Mouse (Mus musculus) heart, embryonic 16.5 days (tissue): ENCODE measurements around the gene Atp1a3. TPM values are rescaled to one million over a fixed set of nuclear protein-coding genes. Genes with fewer than 3 reads are reported as not detected.

Experiments
- ATAC-seq: fragments of 200-750 bp; cut with Nextera tagmentation; replicated peaks from 2 replicates; pipeline ENCODE4 v1.8.0; 2017; ENCODE audit warnings: moderate number of reproducible peaks; ENCODE audit not compliant: insufficient read depth, low FRiP score; ENCODE audit errors: extremely low read depth
- H3K27ac ChIP-seq: fragments of 300-500 bp; sonication (generic); 2 replicates; pipeline ENCODE4 v1.5.1; 2014; ENCODE audit warnings: mild to moderate bottlenecking, low read length, control low read depth, moderate library complexity
- H3K27me3 ChIP-seq: fragments of 300-500 bp; sonication (generic); 2 replicates; pipeline ENCODE4 v1.6.1; 2014; ENCODE audit warnings: low read length, mixed read lengths; ENCODE audit not compliant: control insufficient read depth, insufficient read depth
- H3K36me3 ChIP-seq: fragments of 300-500 bp; sonication (generic); 2 replicates; pipeline ENCODE4 v1.6.1; 2014; ENCODE audit not compliant: control insufficient read depth, insufficient read depth
- H3K4me1 ChIP-seq: fragments of 300-500 bp; sonication (generic); 2 replicates; pipeline ENCODE4 v1.6.1; 2014; ENCODE audit warnings: low read length, mixed read lengths; ENCODE audit not compliant: control insufficient read depth, insufficient read depth
- H3K4me2 ChIP-seq: fragments of 300-500 bp; sonication (generic); 2 replicates; pipeline ENCODE4 v1.6.1; 2014; ENCODE audit warnings: low read depth, mild to moderate bottlenecking, control low read depth, low read length
- H3K4me3 ChIP-seq: fragments of 300-500 bp; sonication (generic); 2 replicates; pipeline ENCODE4 v1.5.1; 2014; ENCODE audit warnings: mild to moderate bottlenecking, control low read depth, low read length
- H3K9ac ChIP-seq: fragments of 300-500 bp; sonication (generic); 2 replicates; pipeline ENCODE4 v1.6.1; 2014; ENCODE audit warnings: low read length, control low read depth
- H3K9me3 ChIP-seq: fragments of 300-500 bp; sonication (generic); replicated peaks from 2 replicates; pipeline ENCODE4 v1.6.1; 2016; ENCODE audit warnings: low read length; ENCODE audit not compliant: control insufficient read depth
- whole genome bisulfite sequencing: fragments of 180-500 bp; shearing (Covaris S2); extraction: QIAGEN DNeasy Blood & Tissue Kit; methylation state at CpG from one replicate; pipeline ENCODE4 v1.1.7; 2014; 5-methylcytosine and 5-hydroxymethylcytosine counted together
- polyA plus RNA-seq: library from polyadenylated mRNA; unstranded; fragments of >200 nt; fragmentation: Nextera tagmentation; extraction: Ambion mirVana; gene quantifications from 2 replicates; pipeline ENCODE4 v1.2.1, GENCODE M21; 2015

Atp1a3 gene
- polyA plus RNA-seq, 1 experiment from 2014 or later, result 0.32 TPM

DNA sequence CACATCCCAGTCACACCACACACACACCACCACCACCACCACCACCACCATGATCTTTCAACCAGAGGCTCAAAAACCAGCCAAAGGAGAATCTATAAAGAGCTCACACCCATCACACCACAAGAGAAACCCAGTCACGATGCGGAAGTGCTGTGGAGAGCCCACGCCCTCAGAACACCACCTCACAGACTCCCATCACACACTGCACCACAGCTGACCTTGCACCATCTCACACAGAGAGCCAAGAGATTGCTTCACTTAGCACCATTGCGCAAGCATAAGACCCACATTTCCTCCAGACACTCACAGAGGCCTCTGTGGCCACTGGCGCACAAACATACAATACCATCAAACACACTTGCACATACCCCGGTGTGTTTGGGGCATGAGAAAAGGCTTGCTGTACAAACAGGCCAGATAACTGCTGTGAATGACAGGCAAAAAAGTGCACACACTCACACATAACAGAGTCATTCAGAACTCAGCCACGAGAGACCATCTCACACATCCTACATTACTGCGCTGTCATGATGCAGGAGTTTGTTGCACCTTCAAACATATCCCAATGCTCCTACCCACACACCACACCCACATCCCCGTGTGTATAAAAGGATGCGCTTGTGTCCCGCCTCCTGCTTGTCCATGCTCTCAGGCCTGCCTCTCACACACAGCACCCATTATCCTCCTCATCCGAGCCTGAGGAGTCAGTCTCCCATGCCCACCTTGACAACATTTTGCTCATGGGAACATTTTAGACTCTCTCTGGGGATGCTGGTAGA, 1.0 kb upstream of the Atp1a3 start:
- Histone ChIP-seq H3K36me3 (no peaks in the 10 kb centered on the region), H3K9ac (no peak overlapping the region), H3K27ac (no peak overlapping the region), H3K4me1 (peaks cover 15% of the 10 kb centered on the region), H3K4me3 (no peak overlapping the region), H3K27me3 (peaks cover 80% of the 10 kb centered on the region), H3K9me3 (no peaks in the 10 kb centered on the region), H3K4me2 (no peak overlapping the region)
- WGBS, result 76% methylated on average over 12 of the region's 12 CpGs
- no peak for ATAC-seq

DNA sequence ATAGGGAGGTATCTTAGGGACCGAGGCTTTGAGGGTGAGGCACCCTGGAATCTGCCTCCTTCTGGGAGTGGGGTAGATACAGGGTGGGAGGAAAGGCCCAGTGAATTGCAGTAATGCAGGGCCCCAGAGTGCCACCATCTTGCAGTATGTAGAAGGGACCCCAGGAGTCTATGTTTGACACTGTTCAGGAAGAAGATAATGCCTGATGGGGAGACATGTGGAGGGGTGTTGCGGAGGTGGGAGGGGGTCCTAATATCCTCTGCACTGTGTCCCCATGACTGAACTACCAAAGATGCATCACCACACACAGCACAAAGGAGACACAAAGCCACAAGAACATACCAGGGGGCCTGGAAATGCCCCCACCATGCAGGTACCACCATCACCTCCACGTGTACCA, 413 bp upstream of the Atp1a3 start:
- 58% methylated on average over 3 of the region's 3 CpGs for WGBS
- no peak overlapping the region; the same call in 1 of the 2 replicates for H3K4me3 ChIP-seq

DNA sequence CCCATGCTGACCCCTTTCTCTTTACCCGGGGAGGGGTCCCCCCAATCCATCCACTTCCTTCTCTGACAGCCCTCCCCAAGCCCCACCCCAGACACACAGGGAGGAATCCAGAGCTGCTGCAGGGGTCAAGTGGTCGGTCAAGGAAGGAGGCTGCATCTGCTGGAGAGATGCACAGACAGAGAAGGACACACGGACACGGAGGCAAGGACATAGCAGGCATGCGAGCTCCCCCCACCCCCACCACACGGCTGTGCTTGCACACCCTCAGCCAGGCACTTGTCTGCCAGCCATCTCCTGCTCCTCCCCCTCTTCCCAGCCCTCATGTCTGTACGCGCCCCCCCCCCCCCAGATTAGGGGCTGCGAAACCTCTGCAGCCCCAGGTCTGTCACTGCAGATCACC, 952 bp downstream of the Atp1a3 start:
- Histone ChIP-seq H3K9me3 (no peaks in the 10 kb centered on the region), H3K27ac (no peak overlapping the region), H3K4me3 (no peak overlapping the region), H3K36me3 (no peaks in the 10 kb centered on the region), H3K4me2 (no peak overlapping the region), H3K9ac (no peak overlapping the region), H3K4me1 (peaks cover 8% of the 10 kb centered on the region), H3K27me3 (peaks cover 61% of the 10 kb centered on the region)
- WGBS, result 18% methylated on average over 7 of the region's 9 CpGs
- no peak for ATAC-seq

More for the DNA sequence above, 413 bp upstream of the Atp1a3 start:
- no peaks in the 10 kb centered on the region for H3K9me3 ChIP-seq
- no peaks in the 10 kb centered on the region for H3K36me3 ChIP-seq
- peaks cover 74% of the 10 kb centered on the region for H3K27me3 ChIP-seq
- H3K9ac ChIP-seq, result no peak overlapping the region
- H3K4me1 ChIP-seq, result peaks cover 15% of the 10 kb centered on the region
- H3K27ac ChIP-seq, result no peak overlapping the region
- ATAC-seq, result no peak
- no peak overlapping the region for H3K4me2 ChIP-seq

DNA sequence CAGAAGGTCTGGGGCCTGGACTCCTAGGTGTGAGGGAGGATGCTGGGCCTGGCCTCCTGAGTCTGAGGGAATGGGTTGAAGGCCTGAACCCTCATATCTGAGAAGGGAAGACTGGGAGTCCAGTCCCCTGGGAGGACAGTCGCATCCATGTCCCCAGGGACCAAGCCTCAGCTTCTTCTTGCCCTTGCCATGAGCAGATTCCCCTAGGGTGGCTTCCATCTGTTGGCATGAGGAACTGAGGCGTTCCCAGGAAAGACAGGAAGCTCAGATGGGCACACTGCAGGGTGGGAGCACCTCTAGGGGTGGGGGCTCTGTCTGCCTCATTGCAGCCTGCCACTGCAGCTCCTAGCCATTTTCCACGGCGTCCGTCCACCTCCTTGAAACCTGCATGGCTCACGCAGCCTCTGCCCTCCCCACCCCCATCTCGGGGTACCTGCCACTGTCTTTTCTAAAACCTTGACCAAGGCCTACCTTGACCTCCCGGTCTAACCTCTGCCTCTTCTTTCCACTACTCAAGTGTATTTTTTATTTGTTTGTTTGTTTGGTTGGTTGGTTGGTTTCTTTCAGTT, 1.9 kb downstream of the Atp1a3 start:
- no peak overlapping the region for H3K9ac ChIP-seq
- ATAC-seq, result no peak
- no peaks in the 10 kb centered on the region for H3K36me3 ChIP-seq
- H3K27me3 ChIP-seq, result peaks cover 52% of the 10 kb centered on the region
- H3K9me3 ChIP-seq, result no peaks in the 10 kb centered on the region
- no peak overlapping the region for H3K4me2 ChIP-seq
- no peak overlapping the region for H3K27ac ChIP-seq
- WGBS, result 83% methylated on average over 8 of the region's 8 CpGs
- H3K4me3 ChIP-seq, result no peak overlapping the region
- peaks cover 5% of the 10 kb centered on the region for H3K4me1 ChIP-seq

DNA sequence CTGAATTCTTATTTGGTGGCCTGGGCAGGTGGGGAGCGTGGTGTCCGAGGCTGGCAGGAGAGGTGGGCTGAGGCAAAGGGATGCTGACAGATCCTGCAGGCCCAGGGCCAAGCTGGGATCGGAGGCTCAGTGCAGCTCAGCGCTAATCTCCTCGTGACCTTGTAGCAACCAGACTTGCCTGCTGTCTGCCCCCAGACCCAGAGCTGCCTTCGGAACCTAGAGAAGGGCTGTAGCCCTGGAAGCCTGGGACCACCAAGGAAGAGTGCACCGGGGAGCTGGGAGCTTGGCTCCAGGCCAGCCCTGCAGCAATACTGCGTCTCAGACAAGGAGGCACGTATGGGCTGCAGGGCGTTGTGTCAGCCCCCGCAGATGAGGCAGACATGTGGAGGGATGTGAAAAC, 2.5 kb downstream of the Atp1a3 start:
- peaks cover 5% of the 10 kb centered on the region for H3K4me1 ChIP-seq
- no peaks in the 10 kb centered on the region for H3K9me3 ChIP-seq
- peaks cover 47% of the 10 kb centered on the region for H3K27me3 ChIP-seq
- no peak overlapping the region for H3K4me3 ChIP-seq
- H3K27ac ChIP-seq, result no peak overlapping the region
- 41% methylated on average over 11 of the region's 11 CpGs for WGBS
- no peak overlapping the region for H3K9ac ChIP-seq
- no peak overlapping the region for H3K4me2 ChIP-seq
- H3K36me3 ChIP-seq, result no peaks in the 10 kb centered on the region
- ATAC-seq, result no peak

DNA sequence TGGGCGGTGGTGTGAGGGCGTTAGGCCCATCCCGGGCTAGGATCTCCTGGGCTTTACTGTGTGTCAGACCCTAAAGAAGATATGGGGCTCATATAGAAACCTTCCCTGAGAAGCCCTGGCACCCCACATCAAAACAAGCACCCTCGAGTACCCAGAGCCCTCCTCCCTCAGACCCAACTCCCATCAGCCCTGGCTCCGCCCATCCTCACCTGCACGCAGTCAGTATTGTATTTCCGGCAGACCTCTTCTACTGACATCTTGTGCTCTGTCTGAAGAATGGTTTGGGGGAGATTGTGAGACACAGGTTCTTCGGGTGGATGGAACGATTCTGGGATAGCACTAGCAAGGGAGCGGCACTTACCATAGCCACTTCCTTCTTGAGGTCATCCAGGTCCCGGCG, 5.0 kb downstream of the Atp1a3 start:
- no peak overlapping the region for H3K4me3 ChIP-seq
- no peak overlapping the region for H3K4me2 ChIP-seq
- peaks cover 5% of the 10 kb centered on the region for H3K4me1 ChIP-seq
- ATAC-seq, result no peak
- WGBS, result 56% methylated on average over 12 of the region's 12 CpGs
- H3K36me3 ChIP-seq, result no peaks in the 10 kb centered on the region
- no peak overlapping the region for H3K9ac ChIP-seq
- H3K27me3 ChIP-seq, result peaks cover 21% of the 10 kb centered on the region
- H3K27ac ChIP-seq, result peak overlapping the region; percentile 19; the same call in 1 of the 2 replicates
- no peaks in the 10 kb centered on the region for H3K9me3 ChIP-seq

DNA sequence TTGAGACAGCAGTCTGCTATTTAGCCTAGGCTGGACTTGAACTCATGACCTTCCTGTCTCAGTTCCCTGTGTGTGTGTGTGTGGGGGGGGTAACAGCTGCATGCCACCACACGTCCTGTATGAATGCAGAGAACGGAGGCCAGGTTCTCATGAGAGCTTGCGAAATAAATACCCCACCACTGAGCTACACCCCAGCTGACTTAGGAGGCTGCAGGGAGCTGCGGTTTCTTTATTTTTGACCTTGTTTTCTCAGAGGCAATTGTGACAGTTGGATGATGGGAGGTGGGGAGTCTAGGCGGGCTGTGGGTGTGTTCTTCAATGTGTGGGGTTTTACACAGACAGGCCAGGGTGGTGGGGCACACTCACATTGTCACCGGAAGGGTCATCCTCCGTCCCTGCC, 5.5 kb downstream of the Atp1a3 start:
- H3K4me1 ChIP-seq, result no peaks in the 10 kb centered on the region; the same call in 1 of the 2 replicates
- no peak overlapping the region for H3K4me3 ChIP-seq
- no peak overlapping the region for H3K4me2 ChIP-seq
- WGBS, result 54% methylated on average over 7 of the region's 7 CpGs
- no peak overlapping the region for H3K9ac ChIP-seq
- peaks cover 16% of the 10 kb centered on the region for H3K27me3 ChIP-seq
- peak overlapping the region; percentile 19; the same call in 1 of the 2 replicates for H3K27ac ChIP-seq
- no peaks in the 10 kb centered on the region for H3K36me3 ChIP-seq
- H3K9me3 ChIP-seq, result no peaks in the 10 kb centered on the region
- peak; percentile 59; the same call in 1 of the 2 replicates for ATAC-seq

DNA sequence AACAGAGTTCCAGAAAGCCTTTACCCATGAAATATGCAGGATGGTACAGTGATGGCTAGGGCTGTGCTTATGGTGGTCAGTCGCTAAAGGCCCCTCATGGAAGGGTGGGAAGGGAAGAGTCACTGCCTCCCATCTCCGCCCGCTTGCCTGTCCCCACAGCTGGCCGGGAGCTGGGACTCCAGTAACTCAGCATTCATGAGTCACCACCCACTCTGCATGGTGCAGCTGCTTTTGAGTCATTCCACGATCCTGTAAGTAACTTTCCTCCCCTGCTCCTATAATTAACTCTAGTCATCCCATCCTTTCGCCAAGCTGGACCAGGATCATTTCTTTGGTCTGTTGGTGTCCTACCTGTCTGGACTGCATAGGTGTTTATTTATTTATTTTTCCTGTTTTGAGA, 12.7 kb downstream of the Atp1a3 start:
- no peaks in the 10 kb centered on the region for H3K9me3 ChIP-seq
- H3K4me2 ChIP-seq, result no peak overlapping the region
- H3K27ac ChIP-seq, result no peak overlapping the region
- H3K4me1 ChIP-seq, result no peaks in the 10 kb centered on the region
- H3K27me3 ChIP-seq, result no peaks in the 10 kb centered on the region; the same call in 1 of the 2 replicates
- no peaks in the 10 kb centered on the region for H3K36me3 ChIP-seq
- no peak overlapping the region for H3K9ac ChIP-seq
- ATAC-seq, result no peak
- H3K4me3 ChIP-seq, result no peak overlapping the region
- WGBS, result 68% methylated on average over 6 of the region's 6 CpGs

DNA sequence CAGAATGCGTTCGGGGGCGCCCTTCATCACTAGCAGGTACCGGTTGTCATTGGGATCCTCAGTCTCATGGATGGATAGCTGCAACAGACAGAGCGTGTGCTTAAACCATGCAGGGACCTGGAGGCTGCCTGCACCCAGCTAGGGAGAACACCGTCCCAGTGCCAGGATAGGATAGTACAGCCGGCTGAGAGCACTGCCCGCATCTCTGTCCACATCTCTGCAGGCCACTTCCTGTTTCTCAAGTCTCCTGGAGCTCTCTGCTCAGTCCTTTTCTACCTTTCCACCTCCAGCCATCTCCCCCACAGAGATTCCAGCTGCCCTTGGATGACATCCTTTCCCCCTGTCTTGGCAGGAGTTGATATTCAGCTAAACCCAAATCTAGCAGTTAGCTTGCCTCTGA, 15.3 kb downstream of the Atp1a3 start:
- no peaks in the 10 kb centered on the region for H3K36me3 ChIP-seq
- H3K9ac ChIP-seq, result no peak overlapping the region
- ATAC-seq, result no peak
- H3K4me3 ChIP-seq, result no peak overlapping the region
- 76% methylated on average over 8 of the region's 8 CpGs for WGBS
- H3K4me1 ChIP-seq, result no peaks in the 10 kb centered on the region
- no peaks in the 10 kb centered on the region; the same call in 1 of the 2 replicates for H3K27me3 ChIP-seq
- no peak overlapping the region for H3K4me2 ChIP-seq
- H3K9me3 ChIP-seq, result no peaks in the 10 kb centered on the region
- H3K27ac ChIP-seq, result no peak overlapping the region
